In the genomic region with DNA sequence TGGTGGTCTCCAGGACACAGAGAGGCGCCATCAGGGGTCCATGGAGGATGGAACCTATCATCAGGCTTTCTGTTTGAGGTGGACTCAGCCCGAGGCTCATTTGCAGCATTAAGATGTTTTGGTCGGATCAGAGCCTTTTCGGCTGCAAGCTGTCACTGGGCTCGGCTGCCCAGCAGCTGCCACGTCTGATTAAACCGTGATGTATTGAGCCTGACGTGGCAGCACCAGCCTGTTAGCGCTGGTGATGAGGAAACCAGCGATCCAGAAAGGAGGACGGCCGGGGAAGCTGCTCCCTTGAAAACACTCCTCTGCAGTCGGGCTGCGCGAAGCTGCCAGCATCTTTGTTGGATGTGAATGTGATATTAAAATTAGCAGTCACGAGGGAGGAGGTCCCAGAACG, we compare ENCODE assay signal across 20 mouse cellular contexts. TPM values are rescaled to one million over a fixed set of nuclear protein-coding genes. Genes with fewer than 3 reads are reported as not detected.
A peak's percentile ranks its signal among the peaks of the same experiment; 100 is the strongest.
DNase-seq lines count a peak whose midpoint lies in the region; ATAC-seq and TF ChIP-seq lines count a peak whose summit lies in the region.
"Had no signal": no experiment of that assay in that cellular context is flagged by ENCODE, and none has a peak within 500 bp of the region (broad histone marks: within the 10 kb centered on the region; RNA-seq: fewer than 3 reads in every experiment).

No protein-coding gene starts in this region.

- H3K36me3 ChIP-seq in midbrain, embryonic 15.5 days (replicated peaks) = no peaks in the 10 kb centered on the region
- H3K36me3 ChIP-seq: embryonic facial prominence, embryonic 13.5 days; forebrain, embryonic 12.5 days; kidney, embryonic 15.5 days; liver, embryonic 13.5 days had no signal

- no peak overlapping the region for H3K27ac ChIP-seq in layer of hippocampus, adult 2 months
- H3K27ac ChIP-seq in midbrain, embryonic 15.5 days = no peak overlapping the region
- H3K27ac ChIP-seq: embryonic facial prominence, embryonic 13.5 days; forebrain, embryonic 12.5 days; kidney, embryonic 15.5 days; liver, embryonic 13.5 days had no signal

- peaks cover 6% of the 10 kb centered on the region for H3K4me1 ChIP-seq in midbrain, embryonic 15.5 days
- H3K4me1 ChIP-seq: embryonic facial prominence, embryonic 13.5 days; forebrain, embryonic 12.5 days; kidney, embryonic 15.5 days; liver, embryonic 13.5 days had no signal

- H3K9me3 ChIP-seq in midbrain, embryonic 15.5 days = no peaks in the 10 kb centered on the region
- H3K9me3 ChIP-seq: embryonic facial prominence, embryonic 13.5 days; forebrain, embryonic 12.5 days; kidney, embryonic 15.5 days had no signal

- H3K9ac ChIP-seq in midbrain, embryonic 15.5 days = no peak overlapping the region
- H3K9ac ChIP-seq: embryonic facial prominence, embryonic 13.5 days; forebrain, embryonic 12.5 days; kidney, embryonic 15.5 days; liver, embryonic 13.5 days had no signal

- TF ChIP-seq CTCF in layer of hippocampus, adult 2 months (conservative IDR thresholded peaks at IDR 0.05) = no peak

- 25% methylated on average over 17 of the region's 17 CpGs for WGBS in midbrain, embryonic 15.5 days

- ATAC-seq in cerebellum, adult (ENCODE audit: insufficient number of reproducible peaks, low FRiP score, low TSS enrichment) = no peak
- ATAC-seq in midbrain, embryonic 15.5 days (replicated peaks) = no peak

- no peaks in the 10 kb centered on the region for H3K27me3 ChIP-seq in midbrain, embryonic 15.5 days (replicated peaks)
- H3K27me3 ChIP-seq: embryonic facial prominence, embryonic 13.5 days; forebrain, embryonic 12.5 days; kidney, embryonic 15.5 days; liver, embryonic 13.5 days had no signal

- peak overlapping the region; percentile 29; the same call in 1 of the 2 replicates for H3K4me3 ChIP-seq in layer of hippocampus, adult 2 months
- no peak overlapping the region for H3K4me3 ChIP-seq in midbrain, embryonic 15.5 days
- H3K4me3 ChIP-seq: embryonic facial prominence, embryonic 13.5 days; forebrain, embryonic 12.5 days; kidney, embryonic 15.5 days; liver, embryonic 13.5 days had no signal

- H3K4me2 ChIP-seq in midbrain, embryonic 15.5 days = peak overlapping the region; percentile 14
- H3K4me2 ChIP-seq: embryonic facial prominence, embryonic 13.5 days; forebrain, embryonic 12.5 days; heart, embryonic 11.5 days; kidney, embryonic 15.5 days; liver, embryonic 13.5 days had no signal

- DNase-seq in cerebellum, adult 11-12 months = peak; percentile 61
- DNase-seq in layer of hippocampus, adult 2 months (ENCODE audit: low spot score in 2 of 2) = peak in 1 of 2 experiments; percentile 6
- DNase-seq in layer of hippocampus, postnatal 10 days (ENCODE audit: low spot score in 2 of 2) = no peak
- peak; percentile 43 to 58 for DNase-seq in cerebellum, postnatal 36 days
- DNase-seq in kidney, postnatal 10 days = no peak
- no peak for DNase-seq in urinary bladder, postnatal 25 days (ENCODE audit: low spot score)
- DNase-seq: adrenal gland, adult 2 months; gastrocnemius, postnatal 10 days; liver, embryonic 13.5 days; lung, postnatal 14 days had no signal

RNA-seq across cellular contexts. Expression of gene Zdhhc25, which starts 29.4 kb away (rescaled TPM):
- total RNA-seq in layer of hippocampus, adult 2 months (2021) = not detected
- total RNA-seq in layer of hippocampus, postnatal 10 days (2021) = not detected
- polyA plus RNA-seq in midbrain, embryonic 15.5 days (2015; fragmentation: Nextera tagmentation; extraction: Ambion mirVana) = not detected in 2 replicates
- total RNA-seq: adrenal gland, adult 2 months; gastrocnemius, postnatal 10 days; left cerebral cortex, adult 18-20 months; monocyte, adult 5-6 weeks had no signal
- polyA plus RNA-seq: adrenal gland, adult 2 months; embryonic facial prominence, embryonic 13.5 days; forebrain, embryonic 12.5 days; heart, embryonic 11.5 days; kidney, embryonic 15.5 days; liver, embryonic 13.5 days; small intestine, adult 2 months; stomach, embryonic 16.5 days had no signal

Comparison
In these comparisons a context has a peak if more than half of its experiments do, and no peak if none do; other contexts are left out.
1. DNase-seq: peak in cerebellum, adult 11-12 months (single experiment) and cerebellum, postnatal 36 days (2 of 2); none in layer of hippocampus, postnatal 10 days (0 of 2), kidney, postnatal 10 days (single experiment) and urinary bladder, postnatal 25 days (single experiment).